Mouse (Mus musculus): ENCODE measurements at regions not wholly inside any gene's neighbourhood (a gene's known extent, or its start where the extent isn't known, plus 50 kb on each side); places are given as distances from the start of the nearest gene placed in this dataset.
A peak's percentile ranks its signal among the peaks of the same experiment; 100 is the strongest.

DNA sequence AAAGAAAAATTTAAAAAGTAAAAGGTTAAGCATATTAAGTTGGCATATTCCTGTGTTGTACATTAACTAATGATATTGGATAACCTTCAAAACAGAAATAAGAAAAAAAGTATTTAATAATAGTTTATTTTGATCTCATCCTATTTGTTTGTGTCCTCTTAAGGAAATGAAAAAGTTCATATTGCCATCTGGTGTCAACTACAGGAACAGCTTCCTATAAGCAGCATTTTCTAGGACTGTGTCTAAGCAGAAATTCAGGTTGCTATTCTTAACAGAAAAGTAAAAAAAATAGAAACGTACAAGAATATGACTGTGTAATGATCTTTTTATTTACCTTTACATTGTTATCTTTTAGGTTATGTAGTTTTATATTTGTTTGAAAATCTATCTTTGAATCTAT is 313.4 kb upstream of the G6pd2 start:
- peak; percentile 8 for DNase-seq (ENCODE audit: low read depth, low spot score)

DNA sequence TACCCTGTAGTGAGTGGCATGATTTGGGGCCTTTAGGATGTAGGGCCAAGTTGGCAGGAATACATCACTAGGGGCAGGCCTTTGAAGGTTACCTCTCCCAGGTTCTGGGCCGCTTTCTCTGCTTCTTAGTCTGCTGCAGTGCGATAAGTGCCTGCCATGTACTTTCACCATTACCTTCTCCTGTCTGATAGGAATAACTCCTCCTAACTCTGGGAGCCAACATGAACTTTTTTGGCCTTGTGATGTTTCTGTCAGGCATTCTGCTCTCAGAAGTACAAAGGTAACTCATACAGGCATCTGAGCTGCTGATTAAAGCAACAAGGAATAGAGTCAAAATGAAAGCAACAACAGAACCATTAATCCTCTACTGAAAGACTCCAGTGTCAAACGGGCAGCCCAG is 301.2 kb upstream of the G6pd2 start:
- no peak for DNase-seq (ENCODE audit: low read depth, low spot score)

DNA sequence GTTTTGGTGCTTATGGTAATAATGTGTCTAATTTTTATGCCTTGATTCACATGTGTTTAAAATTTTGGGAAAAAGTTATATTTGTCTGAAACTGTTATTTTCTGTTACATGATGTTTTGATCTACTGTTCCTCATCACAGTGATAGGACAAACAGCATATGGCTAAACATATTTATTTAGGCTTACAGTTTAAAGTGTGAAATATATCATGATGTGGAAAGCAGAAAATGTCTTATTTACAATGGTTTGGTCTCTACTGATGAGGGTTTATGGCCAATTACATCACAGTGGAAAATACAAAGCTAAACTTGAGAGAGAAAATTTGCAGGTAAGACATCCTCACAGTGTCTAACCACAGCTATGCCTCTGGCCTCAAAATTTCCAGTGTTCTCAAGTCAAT is 268.1 kb upstream of the G6pd2 start:
- no peak for DNase-seq (ENCODE audit: low read depth, low spot score)

DNA sequence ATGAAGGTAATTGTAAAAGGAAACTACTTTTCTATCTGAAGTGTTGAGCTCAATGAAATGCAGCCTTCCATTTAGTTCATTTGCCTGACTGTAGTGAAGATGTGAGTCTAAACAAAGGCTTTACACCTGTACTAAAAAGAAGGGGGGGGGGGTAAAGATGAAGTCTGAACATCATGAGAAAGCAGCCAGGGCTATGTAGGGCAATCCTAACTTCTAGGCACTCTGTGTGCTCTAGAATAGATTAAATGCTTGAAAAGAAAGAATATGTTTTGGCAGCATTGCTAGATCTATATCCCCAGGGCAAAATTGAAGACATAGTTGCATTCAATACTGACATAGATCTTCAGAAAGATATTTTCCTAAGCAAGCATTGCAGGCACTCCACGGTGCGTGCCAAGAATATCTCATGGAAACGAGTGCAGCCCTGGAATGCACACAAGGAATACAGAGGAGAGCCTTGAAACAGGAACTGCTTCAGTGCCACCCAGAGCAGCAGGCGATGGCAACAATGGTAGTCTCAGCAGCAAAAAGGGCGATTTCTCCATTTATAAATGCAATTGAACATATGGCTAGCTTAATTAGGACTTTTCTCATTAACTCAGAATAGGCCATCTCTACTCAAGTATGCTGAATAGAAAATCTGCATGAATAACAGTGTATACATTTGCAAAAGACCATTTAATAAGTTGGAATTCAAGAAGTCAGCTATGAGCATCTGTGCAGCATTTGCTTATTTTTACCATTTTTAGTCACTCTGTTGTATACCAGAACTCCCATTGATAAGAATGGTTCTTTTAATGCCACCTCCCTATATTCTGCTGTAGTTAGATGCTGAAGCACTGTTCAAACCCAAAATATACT is 261.8 kb upstream of the G6pd2 start:
- no peak for DNase-seq (ENCODE audit: low read depth, low spot score)

DNA sequence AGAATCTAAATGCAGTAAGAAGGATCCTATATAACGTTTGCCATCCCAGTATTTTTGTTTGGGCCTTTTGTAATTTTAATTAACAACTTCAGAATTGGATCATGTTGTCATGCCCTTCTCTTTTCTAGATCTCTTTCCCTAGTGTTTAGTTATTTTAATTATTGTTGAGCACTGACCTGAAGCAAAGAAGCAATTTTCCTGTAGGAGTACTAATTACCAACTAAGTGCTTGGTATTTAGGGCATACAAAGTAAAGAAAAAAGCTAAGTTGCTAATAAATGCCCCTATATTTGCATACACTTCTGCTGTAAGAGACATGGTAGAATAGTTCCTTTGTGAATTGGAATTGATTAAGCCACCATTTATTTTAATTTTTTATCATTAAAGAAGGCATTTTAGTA is 255.1 kb upstream of the G6pd2 start:
- DNase-seq (ENCODE audit: low read depth, low spot score), result no peak

Measured in brain, embryonic 18.5 days (tissue).